Mouse (Mus musculus) c-Kit-positive CD71-positive TER-119-negative erythroid progenitor cells, embryonic 14.5 days (primary cell): ENCODE data around the gene Susd3.

ENCODE experiments used
- DNase-seq: peaks from one replicate; pipeline ENCODE4 v3.0.0-alpha.2; 2013; ENCODE audit warnings: low read depth

The Susd3 gene

GRCm38 (mm10) chr13:49248467-49248862 lies at the start of gene Susd3:
TSS of gene Susd3 (minus strand) at chr13:49248706.
- DNase-seq = no peak

- no peak for DNase-seq
Measured at GRCm38 (mm10) chr13:49296270-49296669, 47.8 kb upstream of the Susd3 start.

GRCm38 (mm10) chr13:49294108-49294507 lies 45.6 kb upstream of the Susd3 start:
- DNase-seq = no peak

GRCm38 (mm10) chr13:49291949-49292348 lies 43.4 kb upstream of the Susd3 start:
- no peak for DNase-seq

GRCm38 (mm10) chr13:49291398-49291797 lies 42.9 kb upstream of the Susd3 start:
- DNase-seq = no peak

GRCm38 (mm10) chr13:49287224-49287623 lies 38.7 kb upstream of the Susd3 start:
- DNase-seq = no peak

DNA sequence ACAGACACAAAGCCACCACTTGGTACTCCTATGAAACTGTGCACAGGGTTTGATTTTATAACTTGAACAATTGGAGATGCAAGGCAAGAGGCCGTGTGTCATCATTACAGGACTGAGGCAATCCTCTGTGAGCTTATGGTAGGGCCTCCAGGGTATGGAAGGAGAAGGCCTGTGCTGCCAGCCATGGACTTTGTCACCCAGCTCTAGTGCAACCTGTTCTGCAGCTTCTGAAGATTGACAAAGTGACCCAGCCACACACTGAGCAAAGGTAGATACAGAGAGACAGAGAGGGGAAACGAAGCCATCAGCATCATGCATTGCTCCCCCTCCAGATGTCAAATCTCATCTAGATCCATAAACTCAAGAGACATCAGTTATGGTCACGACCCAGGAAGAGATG lies 38.2 kb upstream of the Susd3 start:
- no peak for DNase-seq

DNA sequence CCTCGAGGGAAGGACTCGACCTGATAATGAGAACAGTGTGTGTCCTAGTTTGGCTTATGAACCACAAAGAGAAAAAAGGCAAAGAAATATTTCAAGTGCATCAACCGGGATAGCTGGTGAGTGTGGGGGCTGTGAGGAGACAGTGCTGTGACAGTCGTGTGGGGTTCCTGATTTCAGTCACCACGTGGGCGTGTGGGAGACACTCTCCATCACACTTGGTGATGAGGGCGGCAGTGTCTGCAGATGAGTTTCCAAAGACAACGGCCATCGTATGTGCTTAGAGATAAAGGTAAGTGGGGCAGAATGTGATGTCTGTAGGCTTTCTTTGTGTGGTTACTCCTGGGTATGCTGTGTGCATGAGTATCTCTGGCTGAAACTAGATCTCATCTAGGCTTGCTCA lies 35.2 kb upstream of the Susd3 start:
- no peak for DNase-seq

GRCm38 (mm10) chr13:49282168-49282567 lies 33.7 kb upstream of the Susd3 start:
- no peak for DNase-seq

- DNase-seq = no peak
Measured at GRCm38 (mm10) chr13:49271831-49272765, 23.6 kb upstream of the Susd3 start.

GRCm38 (mm10) chr13:49270500-49270899 lies 22.0 kb upstream of the Susd3 start:
- no peak for DNase-seq

- no peak for DNase-seq
Measured at GRCm38 (mm10) chr13:49267645-49268044, 19.1 kb upstream of the Susd3 start.

- no peak for DNase-seq
Measured at GRCm38 (mm10) chr13:49260036-49260722, 11.7 kb upstream of the Susd3 start.

DNA sequence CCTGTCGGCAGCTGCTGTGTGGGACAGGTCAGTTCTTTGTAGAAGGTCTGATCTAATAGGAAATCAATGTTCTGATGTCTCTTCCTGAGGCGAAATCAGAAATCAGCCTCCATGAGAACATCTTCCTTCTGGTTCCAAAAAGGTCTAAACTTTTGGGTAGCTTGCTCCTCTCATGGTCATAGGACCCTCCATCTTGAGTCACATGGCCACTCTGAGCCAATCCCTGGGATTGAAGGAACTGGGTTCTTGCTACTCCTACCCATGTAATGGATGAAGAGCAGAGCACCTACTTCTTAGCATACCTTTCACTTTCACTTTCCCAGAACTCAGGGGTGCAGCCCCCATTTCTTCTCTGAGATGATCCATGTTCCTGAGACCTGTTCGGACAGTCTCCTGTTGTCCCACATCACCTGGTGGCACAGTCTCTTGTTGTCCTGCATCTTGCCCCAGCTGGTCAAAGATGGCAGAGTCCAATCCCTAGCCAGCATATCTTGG lies 9.4 kb upstream of the Susd3 start:
- DNase-seq = no peak

- no peak for DNase-seq
Measured at GRCm38 (mm10) chr13:49252746-49253145, 4.2 kb upstream of the Susd3 start.

DNA sequence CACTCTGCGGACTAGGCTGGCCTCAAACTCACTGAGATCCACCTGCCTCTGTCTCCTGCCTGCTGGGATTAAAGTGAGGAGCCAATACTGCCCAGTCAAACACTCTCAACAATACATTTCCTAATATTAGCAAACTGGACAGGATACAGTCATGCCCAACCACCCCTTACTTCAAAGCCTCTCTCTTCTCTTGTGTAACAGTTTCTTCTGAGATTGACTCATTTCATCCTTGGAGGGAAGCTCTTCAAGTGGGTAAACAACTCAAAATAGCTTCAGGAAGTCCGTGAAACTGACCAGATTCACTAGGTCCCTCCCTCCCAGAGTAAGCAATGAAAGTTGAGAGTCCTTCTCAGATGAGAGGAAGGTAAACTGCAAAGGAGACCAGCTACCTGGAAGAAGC lies 3.6 kb upstream of the Susd3 start:
- no peak for DNase-seq

GRCm38 (mm10) chr13:49250716-49251517 lies 2.4 kb upstream of the Susd3 start:
- no peak for DNase-seq

GRCm38 (mm10) chr13:49249634-49250033 lies 1.1 kb upstream of the Susd3 start:
- no peak for DNase-seq

GRCm38 (mm10) chr13:49248923-49249322 lies 417 bp upstream of the Susd3 start:
- DNase-seq = no peak

DNA sequence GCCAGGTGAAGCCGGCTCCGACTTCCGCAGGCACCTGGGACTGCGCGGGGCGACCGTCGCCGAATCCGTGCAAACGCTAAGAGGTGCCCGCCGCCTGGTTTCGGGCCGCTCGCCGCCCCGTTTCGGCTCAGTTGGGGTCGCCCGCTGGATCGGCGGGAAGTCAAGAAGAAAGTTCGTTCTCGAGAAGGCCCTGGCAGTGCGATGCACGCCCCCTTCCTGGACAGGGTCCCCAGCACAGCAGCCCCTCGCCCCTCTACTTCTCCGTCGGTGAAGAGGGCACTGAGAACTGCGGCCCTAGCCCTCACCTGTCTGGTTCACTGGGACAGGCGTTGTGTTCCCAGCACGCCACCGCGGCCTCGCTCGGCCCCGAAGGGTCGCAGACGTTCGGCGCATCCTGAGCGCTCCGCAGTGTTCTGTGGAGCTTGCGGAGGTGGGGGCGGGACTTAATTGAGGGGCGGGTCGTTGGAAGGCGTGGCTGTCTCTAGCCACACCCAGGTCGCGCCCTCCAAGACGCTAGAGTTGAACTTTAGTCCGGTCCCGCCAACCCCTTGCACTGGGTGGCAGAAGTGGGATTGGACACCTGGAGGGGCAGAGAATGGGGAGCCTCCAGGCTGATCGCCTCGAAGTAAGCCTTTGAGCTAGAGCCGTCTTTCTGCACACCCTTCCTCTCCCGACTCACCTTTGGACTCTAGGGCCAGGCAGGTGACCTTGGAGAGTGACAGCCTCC lies 603 bp downstream of the Susd3 start:
- DNase-seq = peak; percentile 29

GRCm38 (mm10) chr13:49247232-49247739 lies 1.2 kb downstream of the Susd3 start:
- no peak for DNase-seq
